ENCODE assay signal across 8 mouse cellular contexts in genomic region chr2:155825904-155826629, GRCm38 (mm10). TPM values are rescaled to one million over a fixed set of nuclear protein-coding genes. Genes with fewer than 3 reads are reported as not detected.
DNase-seq lines count a peak whose midpoint lies in the region; ATAC-seq and TF ChIP-seq lines count a peak whose summit lies in the region.

No protein-coding gene starts in this region.

- peak overlapping the region; percentile 90 for H3K4me2 ChIP-seq in hindbrain, embryonic 11.5 days (replicated peaks; ENCODE audit: low read depth, low read length)
- H3K4me2 ChIP-seq in liver, embryonic 11.5 days = peak overlapping the region; percentile 75

- peaks cover 6% of the 10 kb centered on the region for H3K36me3 ChIP-seq in hindbrain, embryonic 11.5 days (ENCODE audit: control insufficient read depth, insufficient read depth, low read length)
- H3K36me3 ChIP-seq in liver, embryonic 11.5 days (ENCODE audit: control insufficient read depth, insufficient read depth, low read length) = peaks cover 20% of the 10 kb centered on the region
- H3K36me3 ChIP-seq in splenic B cell, adult 2 months (ENCODE audit: control insufficient read depth, insufficient read depth, low read length, poor library complexity, severe bottlenecking) = peaks cover 4% of the 10 kb centered on the region

- no peak overlapping the region for H3K27ac ChIP-seq in cerebellum, adult 2 months (ENCODE audit: insufficient read depth, low read length)
- H3K27ac ChIP-seq in hindbrain, embryonic 11.5 days (ENCODE audit: low read depth, low read length) = peak overlapping the region; percentile 74
- peak overlapping the region; percentile 70 for H3K27ac ChIP-seq in liver, embryonic 11.5 days (ENCODE audit: low read depth, low read length)

- no peak; the same call in 1 of the 2 replicates for ATAC-seq in cerebellum, adult (ENCODE audit: insufficient number of reproducible peaks, low FRiP score, low TSS enrichment)
- ATAC-seq in hindbrain, embryonic 11.5 days (ENCODE audit: low FRiP score) = peak; percentile 21
- ATAC-seq in liver, embryonic 11.5 days (replicated peaks; ENCODE audit: low FRiP score) = peak; percentile 7; the same call in 1 of the 2 replicates

- WGBS in cerebellum, adult 2 months = 1% methylated on average over 52 of the region's 52 CpGs
- WGBS in hindbrain, embryonic 11.5 days = 2% methylated on average over 52 of the region's 52 CpGs
- 1% methylated on average over 52 of the region's 52 CpGs for WGBS in liver, embryonic 11.5 days

- H3K4me1 ChIP-seq in cerebellum, adult 2 months (ENCODE audit: control insufficient read depth, insufficient read depth, low read length) = no peaks in the 10 kb centered on the region
- H3K4me1 ChIP-seq in hindbrain, embryonic 11.5 days (replicated peaks; ENCODE audit: control insufficient read depth, insufficient read depth, low read length) = peaks cover 3% of the 10 kb centered on the region
- H3K4me1 ChIP-seq in liver, embryonic 11.5 days (replicated peaks; ENCODE audit: control insufficient read depth, insufficient read depth, low read length) = peaks cover 14% of the 10 kb centered on the region

- no peaks in the 10 kb centered on the region for H3K9me3 ChIP-seq in hindbrain, embryonic 11.5 days (ENCODE audit: control insufficient read depth, low read length)
- no peaks in the 10 kb centered on the region for H3K9me3 ChIP-seq in liver, embryonic 11.5 days (ENCODE audit: control insufficient read depth, low read length)

- no peaks in the 10 kb centered on the region for H3K27me3 ChIP-seq in cerebellum, adult 2 months (ENCODE audit: control insufficient read depth, insufficient read depth, low read length)
- H3K27me3 ChIP-seq in hindbrain, embryonic 11.5 days (ENCODE audit: control insufficient read depth, insufficient read depth, low read length) = no peaks in the 10 kb centered on the region
- H3K27me3 ChIP-seq in liver, embryonic 11.5 days (replicated peaks; ENCODE audit: control insufficient read depth, insufficient read depth, low read length) = no peaks in the 10 kb centered on the region
- no peaks in the 10 kb centered on the region for H3K27me3 ChIP-seq in splenic B cell, adult 2 months (ENCODE audit: control insufficient read depth, insufficient read depth, low read length, poor library complexity, severe bottlenecking)

- peak overlapping the region; percentile 84 for H3K9ac ChIP-seq in hindbrain, embryonic 11.5 days (ENCODE audit: low read depth, low read length)
- peak overlapping the region; percentile 71 for H3K9ac ChIP-seq in liver, embryonic 11.5 days (ENCODE audit: low read depth, low read length)

- peak overlapping the region; percentile 66 for H3K4me3 ChIP-seq in cerebellum, adult 2 months (replicated peaks; ENCODE audit: insufficient read depth, low read depth, low read length)
- H3K4me3 ChIP-seq in hindbrain, embryonic 11.5 days (ENCODE audit: low read depth, low read length) = peak overlapping the region; percentile 97
- H3K4me3 ChIP-seq in liver, embryonic 11.5 days (ENCODE audit: low read depth, low read length) = peak overlapping the region; percentile 68

- TF ChIP-seq POLR2A in cerebellum, adult 2 months (IDR thresholded peaks at IDR 0.05; ENCODE audit: borderline replicate concordance, insufficient read depth, low read length) = no peak

- DNase-seq in cerebellum, adult 2 months = peak in 1 of 2 experiments; percentile 16
- peak; percentile 31 for DNase-seq in urinary bladder, postnatal 25 days (ENCODE audit: low spot score)
- no peak for DNase-seq in urinary bladder, adult 18-20 months (ENCODE audit: low spot score in 2 of 2)
- no peak for DNase-seq in hindbrain, embryonic 11.5 days (ENCODE audit: low spot score)
- DNase-seq in liver, embryonic 11.5 days (ENCODE audit: low spot score) = peak; percentile 46
- peak; percentile 19 for DNase-seq in splenic B cell, adult 2 months (ENCODE audit: low read depth, low spot score)
- DNase-seq in left cerebral cortex, adult 11 months (ENCODE audit: low spot score) = no peak

- no peak for TF ChIP-seq CTCF in cerebellum, adult 2 months (IDR thresholded peaks at IDR 0.05; ENCODE audit: borderline replicate concordance, insufficient read depth, low read depth, low read length)

RNA-seq across cellular contexts. Expression of gene Eif6, which starts 0.7 kb away (rescaled TPM):
- 84.9 and 86.4 TPM in 2 replicates for polyA plus RNA-seq in cerebellum, adult 2 months (2012; rRNA removed)
- 193 and 208 TPM in 2 replicates for polyA plus RNA-seq in hindbrain, embryonic 11.5 days (2014; fragmentation: Nextera tagmentation; extraction: Ambion mirVana)
- 243 and 253 TPM in 2 replicates for polyA plus RNA-seq in liver, embryonic 11.5 days (2014; fragmentation: Nextera tagmentation; extraction: Ambion mirVana)

RNA-seq across cellular contexts. Expression of gene BC029722, which starts 6.8 kb away (rescaled TPM):
- 72.8 and 81.5 TPM in 2 replicates for polyA plus RNA-seq in cerebellum, adult 2 months (2012; rRNA removed)
- 9.6 and 9.7 TPM in 2 replicates for polyA plus RNA-seq in hindbrain, embryonic 11.5 days (2014; fragmentation: Nextera tagmentation; extraction: Ambion mirVana)
- 5.6 and 6.8 TPM in 2 replicates for polyA plus RNA-seq in liver, embryonic 11.5 days (2014; fragmentation: Nextera tagmentation; extraction: Ambion mirVana)

RNA-seq across cellular contexts. Expression of gene Fam83c, which starts 8.6 kb away (rescaled TPM):
- not detected in 2 replicates for polyA plus RNA-seq in cerebellum, adult 2 months (2012; rRNA removed)
- 0.19 and 0.20 TPM in 2 replicates for polyA plus RNA-seq in hindbrain, embryonic 11.5 days (2014; fragmentation: Nextera tagmentation; extraction: Ambion mirVana)
- polyA plus RNA-seq in liver, embryonic 11.5 days (2014; fragmentation: Nextera tagmentation; extraction: Ambion mirVana) = 0.13 and 0.30 TPM in 2 replicates

RNA-seq across cellular contexts. Expression of gene Mmp24, which starts 50.9 kb away (rescaled TPM):
- 153 and 190 TPM in 2 replicates for polyA plus RNA-seq in cerebellum, adult 2 months (2012; rRNA removed)
- polyA plus RNA-seq in hindbrain, embryonic 11.5 days (2014; fragmentation: Nextera tagmentation; extraction: Ambion mirVana) = 3.2 and 3.4 TPM in 2 replicates
- polyA plus RNA-seq in liver, embryonic 11.5 days (2014; fragmentation: Nextera tagmentation; extraction: Ambion mirVana) = 0.04 TPM in 1 of 2 replicates, not detected in the other

Comparison
In these comparisons a context has a peak if more than half of its experiments do, and no peak if none do; other contexts are left out.
1. DNase-seq: peak in urinary bladder, postnatal 25 days (single experiment), liver, embryonic 11.5 days (single experiment) and splenic B cell, adult 2 months (single experiment); none in urinary bladder, adult 18-20 months (0 of 2), hindbrain, embryonic 11.5 days (single experiment) and left cerebral cortex, adult 11 months (single experiment).
2. Peak in every context shown above with its lines, with median percentiles within 50 percentile points of each other: H3K4me3 ChIP-seq.